Mouse (Mus musculus) left cerebral cortex, adult 9 months (tissue): ENCODE results near the gene Ugt3a2.

ENCODE experiments used
- DNase-seq, 2 experiments: peaks; one replicate each; pipeline ENCODE4 v3.0.0; 2022; ENCODE audit warnings: low spot score in 2 of 2

The Ugt3a2 gene

DNA sequence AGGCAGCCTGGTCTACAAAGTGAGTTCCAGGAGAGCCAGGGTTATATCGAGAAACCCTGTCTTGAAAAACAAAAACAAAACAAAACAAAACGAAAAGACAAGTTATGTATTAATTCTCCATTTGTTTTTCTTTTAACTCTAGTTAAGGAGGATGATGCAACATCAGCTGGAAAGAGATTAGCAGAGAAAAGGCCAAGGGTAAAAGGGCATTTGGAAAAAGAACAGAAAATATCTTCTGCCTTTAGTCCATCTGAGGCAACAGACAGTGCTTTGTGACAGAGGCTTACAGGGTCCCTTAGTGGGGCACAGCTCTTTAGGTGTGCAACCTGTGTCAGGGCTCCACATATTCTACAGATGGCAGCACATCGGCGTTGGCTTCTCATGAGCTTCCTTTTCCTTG, at the start of gene Ugt3a2:
TSS of gene Ugt3a2 (plus strand) at position 210 of the 400 bp plus-strand sequence.
- no peak for DNase-seq

DNA sequence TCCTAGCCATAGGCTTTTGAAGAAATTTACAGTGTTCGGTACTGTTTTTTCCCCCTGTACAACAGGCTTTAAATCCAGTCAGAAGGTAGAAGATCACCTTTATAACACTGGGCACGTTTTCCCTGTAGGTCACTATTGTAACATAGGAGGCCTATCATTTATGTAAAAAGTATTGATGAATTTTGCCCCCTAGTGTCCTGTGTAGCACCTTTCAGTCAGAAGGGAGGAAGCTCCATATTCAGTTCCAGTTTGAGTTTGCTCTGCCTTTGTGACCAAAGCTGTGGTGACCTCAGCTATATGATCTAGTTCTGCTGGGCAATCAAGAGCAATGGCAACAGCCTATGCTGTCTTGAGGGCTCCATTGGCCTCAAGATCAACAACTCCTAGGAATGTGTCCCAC, 45.7 kb upstream of the Ugt3a2 start:
- DNase-seq, result no peak

DNA sequence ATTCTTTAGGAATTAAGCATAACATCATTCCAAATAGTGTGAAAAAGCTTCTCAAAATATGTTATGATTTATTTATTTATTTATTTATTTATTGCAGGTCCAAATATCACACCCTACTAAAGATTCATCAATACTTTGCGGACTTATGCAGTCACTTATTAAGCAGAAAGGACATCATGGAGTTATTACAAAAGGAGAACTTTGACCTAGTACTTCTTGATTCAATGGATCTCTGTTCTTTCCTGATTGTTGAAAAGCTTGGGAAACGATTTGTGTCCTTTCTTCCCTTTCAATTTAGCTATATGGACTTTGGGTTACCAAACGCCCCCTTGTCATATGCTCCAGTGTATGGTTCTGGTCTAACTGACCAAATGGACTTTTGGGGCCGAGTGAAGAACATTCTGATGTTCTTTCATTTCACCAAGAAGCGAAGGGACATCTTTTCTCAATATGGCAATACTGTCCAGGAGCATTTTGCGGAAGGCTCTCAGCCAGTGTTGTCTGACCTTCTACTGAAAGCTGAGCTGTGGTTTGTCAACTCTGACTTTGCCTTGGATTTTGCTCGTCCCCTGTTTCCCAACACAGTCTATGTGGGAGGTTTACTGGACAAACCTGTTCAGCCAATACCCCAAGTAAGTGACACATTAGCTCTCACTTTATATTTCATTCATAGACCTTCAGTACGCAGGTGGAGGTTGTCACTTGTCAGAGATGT, 29.2 kb upstream of the Ugt3a2 start:
- DNase-seq, result no peak

DNA sequence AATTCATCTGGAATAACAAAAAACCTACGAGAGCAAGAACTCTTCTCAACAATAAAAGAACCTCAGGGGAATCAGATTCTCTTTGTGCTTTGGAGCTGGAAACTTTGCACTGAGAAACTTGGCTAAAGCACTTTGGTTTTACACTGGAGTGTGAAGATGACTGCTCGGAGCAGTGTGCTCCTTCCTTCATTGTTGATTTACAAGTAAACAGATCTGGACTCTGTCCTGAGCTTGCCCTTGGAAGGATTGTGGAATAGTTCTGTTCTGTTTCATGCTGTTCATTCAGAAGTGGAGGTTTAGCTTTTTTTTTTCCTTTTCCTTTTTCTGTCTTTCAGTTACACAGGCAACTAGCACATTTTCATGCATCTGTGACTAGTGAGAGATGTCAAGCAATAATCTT, 754 bp upstream of the Ugt3a2 start:
- DNase-seq, result no peak

DNA sequence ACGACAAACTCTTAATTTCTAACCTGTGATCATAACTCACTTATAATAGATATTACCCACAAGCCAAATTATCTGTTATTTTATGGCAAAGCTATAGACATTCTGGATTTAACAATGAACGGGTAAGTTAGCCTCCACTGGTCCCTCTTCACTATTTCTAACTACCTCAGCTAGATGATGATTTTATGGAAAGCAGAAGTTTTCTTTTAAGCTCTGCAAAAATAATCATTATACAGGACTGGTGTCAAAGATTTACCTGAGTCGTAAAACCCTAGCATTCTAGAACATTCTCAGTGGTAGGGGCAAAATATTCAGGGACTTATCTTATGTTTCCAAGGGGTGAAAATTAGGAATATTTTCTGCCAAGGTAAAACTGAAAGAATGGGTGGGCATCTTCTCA, 1.3 kb downstream of the Ugt3a2 start:
- no peak for DNase-seq

DNA sequence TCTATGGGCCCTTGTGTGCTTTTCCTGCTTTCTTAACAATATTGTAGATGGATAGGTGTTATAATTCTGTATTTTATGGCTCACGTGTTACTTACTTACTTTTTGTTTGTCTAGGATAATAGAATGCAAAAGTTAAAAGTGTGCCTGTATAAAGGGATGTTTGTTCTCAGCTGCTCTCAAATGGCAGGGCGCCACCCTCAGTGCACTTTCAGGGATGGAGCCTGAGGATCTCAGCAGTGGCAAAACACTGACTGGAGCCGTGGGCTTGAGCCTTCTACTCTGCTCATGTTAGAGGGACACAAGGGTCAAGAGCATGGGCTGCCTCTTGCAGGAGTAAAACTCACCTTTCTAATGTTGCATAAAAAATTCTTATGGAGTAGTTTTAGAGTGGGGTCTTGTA, 1.7 kb downstream of the Ugt3a2 start:
- no peak for DNase-seq

DNA sequence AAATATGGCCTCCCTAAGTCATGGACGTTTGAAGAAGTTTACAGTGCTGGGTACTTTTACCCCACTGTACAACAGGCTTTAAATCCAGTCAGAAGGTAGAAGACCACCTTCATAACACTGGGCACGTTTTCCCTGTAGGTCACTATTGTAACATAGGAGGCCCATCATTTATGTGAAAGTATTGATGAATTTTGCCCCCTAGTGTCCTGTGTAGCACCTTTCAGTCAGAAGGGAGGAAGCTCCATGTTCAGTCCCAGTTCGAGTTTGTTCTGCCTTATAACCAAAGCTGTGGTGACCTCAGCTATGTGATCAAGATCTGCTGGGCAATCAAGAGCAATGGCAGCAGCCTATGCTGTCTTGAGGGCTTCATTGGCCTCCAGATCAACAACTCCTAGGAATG, 13.4 kb downstream of the Ugt3a2 start:
- no peak for DNase-seq

DNA sequence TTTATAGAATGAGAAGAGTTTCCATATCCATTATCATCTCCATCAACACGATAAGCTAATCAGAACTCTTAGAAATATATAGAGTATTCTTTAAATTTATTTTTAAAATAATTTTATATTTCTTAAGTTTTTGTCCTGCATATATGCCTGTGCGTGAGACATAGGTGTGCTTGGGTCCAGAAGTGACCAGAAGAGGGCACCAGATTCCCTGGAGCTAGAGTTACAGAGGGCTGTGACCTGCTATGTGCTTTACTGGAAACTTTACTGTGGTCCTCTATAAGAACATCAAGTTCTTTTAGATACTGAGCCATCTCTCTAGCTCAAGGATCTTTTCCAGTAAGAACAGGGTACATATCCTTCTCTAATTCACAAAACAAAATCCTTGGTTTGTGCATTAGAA, 27.5 kb downstream of the Ugt3a2 start:
- no peak for DNase-seq

DNA sequence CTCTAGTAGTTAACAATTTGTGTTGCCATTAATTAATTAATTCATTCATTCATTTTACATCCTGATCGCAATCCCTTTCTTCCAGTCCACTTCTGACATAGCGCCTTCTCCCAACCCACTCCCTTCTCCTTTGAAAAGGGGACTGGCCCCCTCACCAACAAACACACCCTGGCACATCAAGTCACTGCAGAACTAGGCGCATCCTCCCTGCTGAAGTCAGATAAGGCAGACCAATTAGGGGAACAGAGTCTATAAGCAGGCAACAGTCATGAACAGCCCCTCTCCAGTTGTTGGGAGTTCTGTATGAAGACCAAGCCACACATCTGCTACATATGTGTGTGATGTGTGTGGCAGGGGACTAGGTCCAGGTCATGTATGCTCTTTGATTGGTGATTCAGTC, 33.4 kb downstream of the Ugt3a2 start:
- no peak for DNase-seq

DNA sequence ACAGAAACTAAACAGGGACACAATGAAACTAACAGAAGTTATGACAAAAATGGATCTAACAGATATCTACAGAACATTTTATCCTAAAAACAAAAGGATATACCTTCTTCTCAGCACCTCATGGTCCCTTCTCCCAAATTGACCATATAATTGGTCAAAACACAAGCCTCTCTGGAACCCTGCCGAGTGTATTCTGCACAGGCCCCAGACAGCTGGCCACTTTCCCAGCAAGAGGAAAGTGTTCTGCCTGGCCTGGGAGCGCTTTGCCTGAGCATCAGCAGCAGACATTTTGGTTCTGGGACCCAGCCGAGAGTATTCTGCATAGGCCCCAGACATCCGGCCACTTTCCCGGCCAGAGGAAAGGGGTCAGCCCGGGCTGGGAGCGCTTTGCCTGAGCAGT, 40.9 kb downstream of the Ugt3a2 start:
- DNase-seq, result no peak

DNA sequence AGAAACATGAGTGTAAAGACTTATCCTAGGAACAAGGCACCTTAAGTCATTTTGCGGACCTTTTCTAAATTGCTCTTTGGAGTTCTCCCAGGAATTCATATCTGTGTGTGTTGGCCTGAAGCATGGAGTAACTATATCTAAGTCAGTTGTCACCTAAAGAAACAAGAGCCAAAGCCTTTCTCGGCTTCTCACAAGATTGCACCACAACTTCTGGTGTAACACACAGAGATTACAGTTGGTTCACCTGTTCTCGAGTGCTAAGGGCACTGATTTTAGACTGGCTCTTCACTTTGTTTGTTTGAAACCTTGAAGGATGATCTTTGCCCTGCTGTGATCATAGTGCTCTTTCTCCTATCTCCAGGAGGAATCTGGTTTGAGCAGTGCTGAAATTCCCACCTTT, 74.1 kb downstream of the Ugt3a2 start:
- DNase-seq, result no peak
